Mouse (Mus musculus): ENCODE data around the gene Icam2.

Gene Icam2

DNA sequence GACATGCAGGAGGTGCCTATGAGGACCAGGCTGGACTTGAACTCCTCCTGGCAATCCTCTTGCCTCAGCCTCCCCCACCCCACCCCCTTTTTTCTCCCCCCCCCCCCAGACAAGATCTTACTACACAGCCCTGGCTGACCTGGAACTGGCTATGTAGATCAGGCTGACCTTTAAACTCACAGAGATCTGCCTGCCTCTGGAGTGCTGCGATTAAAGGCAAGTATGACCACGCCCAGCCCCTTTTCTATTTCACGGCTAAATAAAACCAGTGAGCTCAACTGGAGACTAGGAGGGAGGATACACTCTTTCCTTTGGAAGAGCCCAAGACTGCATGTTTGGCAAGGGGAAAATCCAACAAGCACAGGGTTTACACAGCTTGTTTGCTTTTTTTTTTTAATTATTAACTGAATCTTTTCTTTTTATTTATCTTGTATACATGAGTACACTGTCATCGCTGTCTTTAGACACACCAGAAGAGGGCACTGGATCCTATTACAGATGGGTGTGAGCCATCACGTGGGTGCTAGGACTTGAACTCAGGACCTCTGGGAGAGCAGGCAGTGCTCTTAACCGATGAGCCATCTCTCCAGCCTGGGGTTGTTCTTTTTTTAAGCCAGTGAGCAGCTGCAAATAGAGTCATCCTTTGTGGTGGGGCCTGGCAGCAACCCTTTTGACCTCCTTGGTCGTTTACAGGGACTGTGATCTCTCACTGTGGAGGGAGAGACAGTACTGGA, 4.9 kb upstream of the Icam2 start:
- in situ Hi-C loops (cut with MboI): loop anchor here (5.0 kb wide), 1 partner anchor 65 kb away; no protein-coding TSS in a partner anchor

GRCm38 (mm10) chr11:106391546-106392188, 3.8 kb upstream of the Icam2 start:
- in situ Hi-C loops (cut with MboI): loop anchor here (5.0 kb wide), 1 partner anchor 64 kb away; no protein-coding TSS in a partner anchor

DNA sequence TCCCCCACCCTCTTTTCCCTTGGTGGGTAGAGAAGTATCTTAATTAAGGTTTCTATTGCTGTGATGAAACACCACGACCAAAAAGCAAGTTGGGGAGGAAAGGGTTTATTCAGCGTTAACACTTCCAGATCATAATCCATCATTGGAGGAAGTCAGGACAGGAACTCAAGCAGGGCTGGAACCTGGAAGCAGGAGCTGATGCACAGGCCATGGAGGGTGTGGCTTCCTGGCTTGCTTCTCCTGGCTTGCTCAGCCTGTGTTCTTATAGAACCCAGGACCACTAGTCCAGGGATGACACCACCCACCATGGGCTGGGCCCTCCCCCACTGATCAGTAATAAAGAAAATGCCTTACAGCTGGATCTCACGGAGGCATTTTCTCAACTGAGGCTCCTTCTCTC, 2.9 kb upstream of the Icam2 start:
- in situ Hi-C loops (cut with MboI): loop anchor here (5.0 kb wide), 1 partner anchor 63 kb away; no protein-coding TSS in a partner anchor

GRCm38 (mm10) chr11:106389611-106390010, 1.7 kb upstream of the Icam2 start:
- in situ Hi-C loops (cut with MboI): loop anchor here (5.0 kb wide), 1 partner anchor 62 kb away; no protein-coding TSS in a partner anchor

GRCm38 (mm10) chr11:106387020-106387419, 855 bp downstream of the Icam2 start:
- in situ Hi-C loops (cut with MboI): no loop called here

DNA sequence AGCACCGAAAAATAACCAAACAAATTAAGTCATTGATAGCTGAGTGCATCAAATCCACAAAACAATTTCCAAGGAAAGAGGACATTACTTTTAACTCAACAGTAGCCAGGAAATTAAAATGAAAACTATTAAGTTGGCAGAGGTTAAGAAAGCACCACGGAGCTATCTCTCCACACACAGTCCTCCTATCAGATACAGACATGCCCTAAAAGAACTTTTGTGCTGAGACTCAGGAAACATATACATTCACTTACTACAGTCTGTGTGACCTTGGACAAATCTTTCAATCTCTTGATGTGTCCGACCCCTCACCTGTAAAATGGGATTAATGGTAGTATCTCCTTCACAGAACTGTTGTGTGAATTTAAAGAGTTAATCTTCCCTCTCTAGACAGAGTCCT, 1.5 kb downstream of the Icam2 start:
- in situ Hi-C loops (cut with MboI): no loop called here

- in situ Hi-C loops (cut with MboI): no loop called here
Observed at GRCm38 (mm10) chr11:106383051-106383790, 4.7 kb downstream of the Icam2 start.

DNA sequence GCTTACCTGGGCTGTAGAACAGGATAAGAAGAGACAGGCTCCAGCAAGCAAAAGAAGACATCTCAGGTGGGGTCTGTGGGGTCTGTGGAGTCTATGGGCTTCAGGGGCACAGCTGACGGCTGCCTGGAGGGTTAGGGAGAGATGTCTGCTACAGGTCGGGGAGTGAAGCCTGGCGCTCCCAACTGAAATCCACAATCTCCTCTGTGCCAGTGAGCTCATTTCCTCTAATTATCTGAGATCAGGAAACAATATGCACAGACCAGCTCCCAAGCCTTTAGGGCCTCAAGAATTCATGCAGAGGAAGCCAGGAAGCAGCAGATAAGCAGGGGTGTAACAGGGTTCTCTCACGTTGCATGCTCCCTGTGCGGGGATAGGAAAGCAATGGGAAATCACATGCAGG, 5.5 kb downstream of the Icam2 start:
- in situ Hi-C loops (cut with MboI): no loop called here

DNA sequence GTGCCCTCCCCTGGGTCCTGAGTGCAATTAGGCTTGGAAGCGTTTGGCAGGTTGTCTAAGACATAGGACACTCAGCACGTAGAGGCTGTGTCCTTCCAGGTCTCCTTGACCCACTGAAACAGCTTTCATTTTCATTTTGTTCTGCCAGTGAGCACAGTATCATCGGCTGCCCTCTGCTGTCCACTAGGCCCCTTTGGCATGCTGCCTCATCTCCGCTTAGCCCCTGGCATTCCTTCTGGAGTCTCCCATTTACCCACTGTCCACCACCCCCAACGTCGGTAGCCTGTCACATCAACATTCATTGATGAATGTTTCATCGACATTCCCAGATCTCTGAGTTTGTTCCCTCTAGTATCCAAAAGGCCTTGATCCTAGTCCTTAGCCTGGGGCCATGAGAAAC, 6.0 kb downstream of the Icam2 start:
- in situ Hi-C loops (cut with MboI): no loop called here

DNA sequence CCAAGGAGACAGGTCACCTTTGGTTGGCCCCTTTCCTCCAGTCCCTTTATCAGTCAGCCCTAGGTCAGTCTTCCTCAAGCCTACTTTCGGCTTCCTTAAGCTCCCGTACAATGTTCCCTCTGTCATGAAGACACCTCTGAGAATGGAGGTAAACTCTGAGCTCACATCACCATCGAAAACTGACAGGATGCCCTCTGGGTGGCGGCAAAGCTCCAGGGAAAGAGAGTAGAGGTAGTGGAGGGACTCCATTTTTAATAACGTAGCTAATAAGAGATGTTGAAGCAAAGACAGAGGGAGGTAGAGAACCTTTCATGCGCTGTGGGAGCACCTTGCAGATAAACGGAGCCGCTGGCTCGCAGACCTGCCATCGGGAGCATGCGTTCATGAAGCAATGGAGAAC, 6.9 kb downstream of the Icam2 start:
- in situ Hi-C loops (cut with MboI): no loop called here

GRCm38 (mm10) chr11:106374979-106375378, 12.9 kb downstream of the Icam2 start:
- in situ Hi-C loops (cut with MboI): no loop called here

DNA sequence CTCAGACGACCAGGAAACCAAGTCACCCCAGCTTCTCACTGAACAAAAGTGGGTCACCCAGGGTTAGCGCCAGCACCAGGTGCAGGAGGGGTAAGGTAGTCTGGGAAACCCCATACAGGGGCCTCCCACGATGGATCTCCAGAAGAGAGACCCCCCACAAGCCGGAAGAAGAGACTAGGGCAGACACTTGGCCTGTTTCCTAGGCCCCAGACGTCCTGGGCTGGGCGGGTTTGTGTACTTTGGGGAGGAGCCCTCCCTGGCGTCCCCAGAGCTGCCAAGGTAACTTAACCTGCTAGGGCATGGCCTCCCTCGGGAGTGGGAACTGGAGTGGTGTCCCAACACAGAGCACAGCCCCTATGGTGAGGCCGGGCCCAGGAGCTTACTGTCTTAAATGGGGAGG, 13.3 kb downstream of the Icam2 start:
- in situ Hi-C loops (cut with MboI): no loop called here

GRCm38 (mm10) chr11:106373998-106374397, 13.9 kb downstream of the Icam2 start:
- in situ Hi-C loops (cut with MboI): no loop called here

DNA sequence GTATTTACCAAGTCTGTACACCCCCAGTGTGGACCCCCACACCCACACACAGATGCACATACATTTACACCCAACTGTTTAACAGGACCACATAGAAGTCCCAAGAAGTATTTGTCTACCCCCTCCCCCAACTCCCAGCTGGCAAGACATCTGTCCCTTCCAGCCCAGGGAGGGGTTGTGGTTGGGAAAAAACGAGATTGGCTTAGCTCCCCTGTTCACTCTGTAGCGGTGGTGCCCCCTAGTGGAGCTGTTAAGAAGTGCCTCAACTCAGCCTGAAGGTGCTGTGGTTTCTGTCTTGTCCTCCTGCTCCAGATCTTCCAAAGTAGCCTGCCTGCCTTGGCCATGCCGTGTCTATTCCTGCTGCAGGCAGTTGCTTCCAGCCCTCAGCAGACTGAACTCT, 21.6 kb downstream of the Icam2 start:
- in situ Hi-C loops (cut with MboI): no loop called here

DNA sequence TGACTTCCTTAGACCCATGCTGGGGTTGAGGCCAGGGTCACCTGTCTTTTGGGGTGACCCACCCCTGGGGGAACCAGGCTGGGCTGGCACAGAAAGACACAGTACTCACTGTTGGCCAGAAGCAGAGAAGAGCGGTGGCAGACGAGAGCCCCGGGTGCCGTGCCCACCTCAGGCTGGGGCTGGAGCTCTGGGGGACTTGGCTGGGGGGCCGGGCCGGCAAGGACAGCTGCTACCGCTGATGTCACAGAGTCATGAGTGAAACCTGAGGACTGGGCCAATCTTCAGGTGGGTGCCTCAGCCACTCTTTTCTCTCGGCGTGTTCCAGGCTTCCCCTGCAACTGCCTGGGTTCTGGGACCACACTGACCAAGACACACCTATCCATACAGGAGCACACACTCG, 22.5 kb downstream of the Icam2 start, which contains the start of gene Prr29:
Prr29 (plus strand) TSS at position 107 of the 400 bp plus-strand sequence.
- in situ Hi-C loops (cut with MboI): no loop called here

- in situ Hi-C loops (cut with MboI): no loop called here
Observed at GRCm38 (mm10) chr11:106364712-106365111, 23.2 kb downstream of the Icam2 start.

GRCm38 (mm10) chr11:106359350-106359749, 28.5 kb downstream of the Icam2 start:
- in situ Hi-C loops (cut with MboI): no loop called here

- in situ Hi-C loops (cut with MboI): no loop called here
Observed at GRCm38 (mm10) chr11:106355382-106356128, 32.3 kb downstream of the Icam2 start.

DNA sequence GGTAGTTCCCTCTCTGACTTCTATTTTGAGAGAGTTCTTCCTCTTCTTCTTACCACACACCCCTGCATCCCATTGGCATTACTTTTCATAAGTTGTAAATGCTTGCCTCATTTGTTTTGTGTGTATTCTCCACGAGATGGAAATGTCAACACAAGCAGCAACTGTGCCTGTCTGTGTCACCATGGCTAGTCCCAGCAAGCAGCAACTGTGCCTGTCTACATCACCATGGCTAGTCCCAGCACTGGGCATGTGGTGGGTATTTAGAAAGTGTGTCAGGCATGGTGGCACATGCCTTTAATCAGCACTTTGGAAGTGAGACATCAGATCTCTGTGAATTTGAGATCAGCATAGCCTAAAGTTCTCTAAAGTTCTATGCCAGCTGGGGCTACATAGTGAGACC, 33.7 kb downstream of the Icam2 start:
- in situ Hi-C loops (cut with MboI): no loop called here

DNA sequence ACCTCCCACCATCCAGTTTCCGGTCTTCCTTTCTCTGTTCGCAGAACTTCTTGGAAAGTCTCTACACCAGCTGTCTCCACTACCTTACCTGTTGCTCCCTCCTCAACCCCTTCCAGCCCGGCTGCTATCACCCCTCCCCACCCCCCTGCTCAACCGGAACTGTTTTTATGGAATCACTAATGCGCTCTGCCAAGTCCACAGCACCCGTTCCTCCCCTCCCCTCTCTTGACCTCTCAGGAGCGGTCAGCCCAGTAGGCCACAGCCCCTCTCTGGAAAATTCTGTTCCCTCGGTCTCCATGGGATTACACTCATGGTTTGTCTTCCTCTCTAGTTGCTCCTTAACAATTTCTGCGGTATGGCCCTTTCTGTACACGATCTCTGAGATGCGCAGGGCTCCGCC, 34.7 kb downstream of the Icam2 start, which contains the start of gene Scn4a:
Scn4a (minus strand) TSS at position 101 of the 400 bp plus-strand sequence.
- in situ Hi-C loops (cut with MboI): no loop called here

DNA sequence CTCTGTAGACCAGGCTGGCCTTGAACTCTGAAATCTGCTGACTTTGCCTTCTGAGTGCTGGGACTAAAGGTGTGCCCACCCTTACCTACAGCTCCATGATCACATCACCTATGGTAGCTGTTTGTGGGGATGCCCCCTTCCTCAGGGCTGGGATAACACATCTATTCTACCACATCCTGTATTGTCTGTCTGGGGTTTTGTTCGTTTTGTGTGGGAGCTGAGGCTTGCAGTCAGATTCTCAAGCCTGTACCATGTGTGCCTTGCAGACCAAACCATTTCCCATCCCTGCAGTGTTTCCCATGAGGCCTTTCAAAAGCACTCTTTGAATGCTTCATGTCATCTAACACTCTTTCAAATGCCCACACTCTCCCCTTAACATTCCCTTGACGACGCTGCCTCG, 35.9 kb downstream of the Icam2 start:
- in situ Hi-C loops (cut with MboI): no loop called here

DNA sequence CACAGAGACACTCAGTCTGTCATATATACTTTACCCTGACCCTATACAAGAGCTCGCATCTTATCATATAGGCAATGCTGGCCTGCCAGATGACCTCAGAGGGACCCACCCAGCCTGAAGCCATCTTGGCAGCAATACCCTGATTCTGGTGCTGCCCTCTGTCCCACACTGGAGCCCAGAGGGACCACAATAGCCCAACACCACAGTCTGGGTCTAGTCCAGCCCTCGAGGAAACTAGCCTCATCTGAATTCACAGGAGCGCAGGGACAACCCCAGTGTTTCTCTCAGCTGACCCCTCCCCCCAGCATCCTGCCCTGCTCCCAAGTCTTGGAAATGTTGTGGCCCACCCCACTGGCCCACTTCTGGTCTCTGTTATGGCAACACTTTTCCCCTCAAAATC, 36.6 kb downstream of the Icam2 start:
- in situ Hi-C loops (cut with MboI): no loop called here
